Mouse (Mus musculus): Measurements from ENCODE around the gene Slc25a42. TPM values are rescaled to one million over a fixed set of nuclear protein-coding genes. Genes with fewer than 3 reads are reported as not detected.
A peak's percentile ranks its signal among the peaks of the same experiment; 100 is the strongest.

Slc25a42 gene
- polyA plus RNA-seq, 1 experiment from 2014 or later, result 3.9 TPM

GRCm38 (mm10) chr8:70137890-70138289 is 74.2 kb downstream of the Slc25a42 start:
- Histone ChIP-seq H3K36me3 (ENCODE audit: control insufficient read depth, insufficient read depth, low read length) (peaks cover 46% of the 10 kb centered on the region), H3K9me3 (ENCODE audit: control insufficient read depth, low read length) (no peaks in the 10 kb centered on the region), H3K4me1 (replicated peaks; ENCODE audit: control insufficient read depth, insufficient read depth, low read length) (peaks cover 16% of the 10 kb centered on the region), H3K27ac (ENCODE audit: low read depth) (no peak overlapping the region), H3K4me3 (ENCODE audit: low read depth, low read length) (peak overlapping the region; percentile 94; the same call in 1 of the 2 replicates), H3K4me2 (ENCODE audit: low read length) (peak overlapping the region; percentile 78), H3K27me3 (replicated peaks; ENCODE audit: control insufficient read depth, insufficient read depth, low read length) (no peaks in the 10 kb centered on the region), H3K9ac (ENCODE audit: low read length) (peak overlapping the region; percentile 39; the same call in 1 of the 2 replicates)
- DNase-seq (ENCODE audit: low spot score) (no peak), ATAC-seq (replicated peaks; ENCODE audit: low FRiP score, low TSS enrichment, low read depth) (no peak)
- 78% methylated on average over 4 of the region's 4 CpGs for WGBS

DNA sequence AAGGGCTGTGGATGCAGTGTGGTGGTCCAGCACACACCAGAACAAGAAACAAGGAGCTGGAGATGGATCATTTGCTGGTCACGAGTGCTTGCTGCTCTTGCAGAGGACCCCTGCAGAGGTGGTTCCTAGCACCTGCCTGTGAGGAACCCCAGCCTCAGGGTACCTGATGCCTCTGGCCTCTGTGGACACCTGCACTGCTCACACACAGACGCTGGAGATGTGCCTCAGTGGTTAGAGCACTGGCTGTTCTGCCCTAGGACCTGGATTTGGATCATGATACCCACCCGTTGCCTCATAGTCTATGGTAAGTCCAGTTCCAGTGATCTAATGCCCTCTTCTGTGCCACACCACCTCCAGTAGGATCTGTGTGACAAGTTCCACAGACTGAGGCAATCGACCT is 75.5 kb downstream of the Slc25a42 start:
- Histone ChIP-seq H3K27me3 (replicated peaks; ENCODE audit: control insufficient read depth, insufficient read depth, low read length) (no peaks in the 10 kb centered on the region), H3K9ac (ENCODE audit: low read length) (no peak overlapping the region), H3K4me1 (replicated peaks; ENCODE audit: control insufficient read depth, insufficient read depth, low read length) (peaks cover 21% of the 10 kb centered on the region), H3K4me3 (ENCODE audit: low read depth, low read length) (no peak overlapping the region), H3K36me3 (ENCODE audit: control insufficient read depth, insufficient read depth, low read length) (peaks cover 44% of the 10 kb centered on the region), H3K27ac (ENCODE audit: low read depth) (no peak overlapping the region), H3K4me2 (ENCODE audit: low read length) (no peak overlapping the region), H3K9me3 (ENCODE audit: control insufficient read depth, low read length) (no peaks in the 10 kb centered on the region)
- no peak for DNase-seq (ENCODE audit: low spot score)
- no peak for ATAC-seq (replicated peaks; ENCODE audit: low FRiP score, low TSS enrichment, low read depth)
- 80% methylated on average over 4 of the region's 4 CpGs for WGBS

GRCm38 (mm10) chr8:70134931-70135330 is 77.2 kb downstream of the Slc25a42 start:
- Histone ChIP-seq H3K27ac (ENCODE audit: low read depth) (no peak overlapping the region), H3K4me2 (ENCODE audit: low read length) (no peak overlapping the region), H3K9me3 (ENCODE audit: control insufficient read depth, low read length) (no peaks in the 10 kb centered on the region), H3K9ac (ENCODE audit: low read length) (no peak overlapping the region), H3K4me3 (ENCODE audit: low read depth, low read length) (no peak overlapping the region), H3K27me3 (replicated peaks; ENCODE audit: control insufficient read depth, insufficient read depth, low read length) (no peaks in the 10 kb centered on the region), H3K4me1 (replicated peaks; ENCODE audit: control insufficient read depth, insufficient read depth, low read length) (peaks cover 13% of the 10 kb centered on the region), H3K36me3 (ENCODE audit: control insufficient read depth, insufficient read depth, low read length) (peaks cover 44% of the 10 kb centered on the region)
- DNase-seq (ENCODE audit: low spot score), result no peak
- ATAC-seq (replicated peaks; ENCODE audit: low FRiP score, low TSS enrichment, low read depth), result no peak
- 87% methylated on average over 9 of the region's 9 CpGs for WGBS

Other genes with a start within 250 kb of the Slc25a42 start
- gene Gatad2a, start 215.9 kb downstream of the Slc25a42 start, polyA plus RNA-seq (2014; fragmentation: Nextera tagmentation; extraction: Ambion mirVana), result 51.9 and 57.4 TPM in 2 replicates
- gene Mau2, start 169.6 kb downstream of the Slc25a42 start, polyA plus RNA-seq (2014; fragmentation: Nextera tagmentation; extraction: Ambion mirVana), result 46.9 and 54.5 TPM in 2 replicates
- 34.2 and 34.4 TPM in 2 replicates for gene Sugp1, start 169.5 kb downstream of the Slc25a42 start, polyA plus RNA-seq (2014; fragmentation: Nextera tagmentation; extraction: Ambion mirVana)
- gene Tm6sf2, start 139.4 kb downstream of the Slc25a42 start, polyA plus RNA-seq (2014; fragmentation: Nextera tagmentation; extraction: Ambion mirVana), result 1.9 and 3.0 TPM in 2 replicates
- not detected in 2 replicates for gene Hapln4, start 128.8 kb downstream of the Slc25a42 start, polyA plus RNA-seq (2014; fragmentation: Nextera tagmentation; extraction: Ambion mirVana)
- gene Ncan, start 91.4 kb downstream of the Slc25a42 start, polyA plus RNA-seq (2014; fragmentation: Nextera tagmentation; extraction: Ambion mirVana), result 1.9 TPM in 2 replicates
- gene Nr2c2ap, start 81.0 kb downstream of the Slc25a42 start, polyA plus RNA-seq (2014; fragmentation: Nextera tagmentation; extraction: Ambion mirVana), result 29.5 and 29.9 TPM in 2 replicates
- gene Rfxank, start 73.2 kb downstream of the Slc25a42 start, polyA plus RNA-seq (2014; fragmentation: Nextera tagmentation; extraction: Ambion mirVana), result 11.6 and 15.1 TPM in 2 replicates
- 49.2 and 50.8 TPM in 2 replicates for gene Borcs8, start 72.8 kb downstream of the Slc25a42 start, polyA plus RNA-seq (2014; fragmentation: Nextera tagmentation; extraction: Ambion mirVana)
- 0.13 and 0.43 TPM in 2 replicates for gene Mef2b, start 72.6 kb downstream of the Slc25a42 start, polyA plus RNA-seq (2014; fragmentation: Nextera tagmentation; extraction: Ambion mirVana)
- gene Tmem161a, start 39.9 kb downstream of the Slc25a42 start, polyA plus RNA-seq (2014; fragmentation: Nextera tagmentation; extraction: Ambion mirVana), result 44.1 and 50.8 TPM in 2 replicates
- gene Sugp2, start 21.9 kb upstream of the Slc25a42 start, polyA plus RNA-seq (2014; fragmentation: Nextera tagmentation; extraction: Ambion mirVana), result 28.1 and 31.7 TPM in 2 replicates
- 24.4 and 25.8 TPM in 2 replicates for gene Armc6, start 22.2 kb upstream of the Slc25a42 start, polyA plus RNA-seq (2014; fragmentation: Nextera tagmentation; extraction: Ambion mirVana)
- 33.5 and 34.7 TPM in 2 replicates for gene Homer3, start 70.5 kb upstream of the Slc25a42 start, polyA plus RNA-seq (2014; fragmentation: Nextera tagmentation; extraction: Ambion mirVana)
- 47.5 and 49.7 TPM in 2 replicates for gene Ddx49, start 90.2 kb upstream of the Slc25a42 start, polyA plus RNA-seq (2014; fragmentation: Nextera tagmentation; extraction: Ambion mirVana)
- 331 and 336 TPM in 2 replicates for gene Cope, start 90.2 kb upstream of the Slc25a42 start, polyA plus RNA-seq (2014; fragmentation: Nextera tagmentation; extraction: Ambion mirVana)
- gene Cers1, start 103.5 kb upstream of the Slc25a42 start, polyA plus RNA-seq (2014; fragmentation: Nextera tagmentation; extraction: Ambion mirVana), result 4.3 and 4.6 TPM in 2 replicates
- gene Gdf1, start 117.5 kb upstream of the Slc25a42 start, polyA plus RNA-seq (2014; fragmentation: Nextera tagmentation; extraction: Ambion mirVana), result 1.8 and 2.1 TPM in 2 replicates
- 16.6 and 19.4 TPM in 2 replicates for gene Upf1, start 141.0 kb upstream of the Slc25a42 start, polyA plus RNA-seq (2014; fragmentation: Nextera tagmentation; extraction: Ambion mirVana)
- 0.44 and 0.77 TPM in 2 replicates for gene Comp, start 161.3 kb upstream of the Slc25a42 start, polyA plus RNA-seq (2014; fragmentation: Nextera tagmentation; extraction: Ambion mirVana)
- gene Crtc1, start 227.3 kb upstream of the Slc25a42 start, polyA plus RNA-seq (2014; fragmentation: Nextera tagmentation; extraction: Ambion mirVana), result 18.0 and 23.4 TPM in 2 replicates

Measured in intestine, embryonic 14.5 days (tissue).